Mouse (Mus musculus) lung, embryonic 16.5 days (tissue): ENCODE data around the gene Ndufb7. TPM values are rescaled to one million over a fixed set of nuclear protein-coding genes. Genes with fewer than 3 reads are reported as not detected.

Source experiments
- ATAC-seq: fragments of 200-750 bp; cut with Nextera tagmentation; 2 replicates; pipeline ENCODE4 v1.8.0; 2017; ENCODE audit warnings: low read depth, mild to moderate bottlenecking, moderate library complexity
- H3K27ac ChIP-seq: fragments of 300-500 bp; sonication (generic); 2 replicates; pipeline ENCODE4 v1.5.1; 2014; ENCODE audit warnings: mild to moderate bottlenecking, control low read depth, low read length
- H3K27me3 ChIP-seq: fragments of 300-500 bp; sonication (generic); 2 replicates; pipeline ENCODE4 v1.6.1; 2014; ENCODE audit warnings: low read depth, low read length, mixed read lengths; ENCODE audit not compliant: control insufficient read depth, insufficient read depth
- H3K36me3 ChIP-seq: fragments of 300-500 bp; sonication (generic); 2 replicates; pipeline ENCODE4 v1.6.1; 2014; ENCODE audit warnings: low read length; ENCODE audit not compliant: control insufficient read depth, insufficient read depth
- H3K4me1 ChIP-seq: fragments of 300-500 bp; sonication (generic); replicated peaks from 2 replicates; pipeline ENCODE4 v1.6.1; 2014; ENCODE audit warnings: low read length, mixed read lengths; ENCODE audit not compliant: control insufficient read depth, insufficient read depth
- H3K4me2 ChIP-seq: fragments of 300-500 bp; sonication (generic); 2 replicates; pipeline ENCODE4 v1.6.1; 2014; ENCODE audit warnings: low read depth, low read length, control low read depth
- H3K4me3 ChIP-seq: fragments of 300-500 bp; sonication (generic); 2 replicates; pipeline ENCODE4 v1.5.1; 2014; ENCODE audit warnings: mild to moderate bottlenecking, low read length, control low read depth
- H3K9ac ChIP-seq: fragments of 300-500 bp; sonication (generic); 2 replicates; pipeline ENCODE4 v1.6.1; 2014; ENCODE audit warnings: low read length, control low read depth
- H3K9me3 ChIP-seq: fragments of 300-500 bp; sonication (generic); 2 replicates; pipeline ENCODE4 v1.6.1; 2016; ENCODE audit warnings: low read length; ENCODE audit not compliant: control insufficient read depth
- WGBS: fragments of 180-500 bp; shearing (Covaris S2); extraction: QIAGEN DNeasy Blood & Tissue Kit; methylation state at CpG from one replicate; pipeline ENCODE4 v1.1.7; 2014; 5-methylcytosine and 5-hydroxymethylcytosine counted together
- polyA plus RNA-seq: library from polyadenylated mRNA; unstranded; fragments of >200 nt; fragmentation: Nextera tagmentation; extraction: Ambion mirVana; gene quantifications from 2 replicates; pipeline ENCODE4 v1.2.1, GENCODE M21; 2015

The Ndufb7 gene
- polyA plus RNA-seq, 1 experiment from 2014 or later, result 350 TPM

DNA sequence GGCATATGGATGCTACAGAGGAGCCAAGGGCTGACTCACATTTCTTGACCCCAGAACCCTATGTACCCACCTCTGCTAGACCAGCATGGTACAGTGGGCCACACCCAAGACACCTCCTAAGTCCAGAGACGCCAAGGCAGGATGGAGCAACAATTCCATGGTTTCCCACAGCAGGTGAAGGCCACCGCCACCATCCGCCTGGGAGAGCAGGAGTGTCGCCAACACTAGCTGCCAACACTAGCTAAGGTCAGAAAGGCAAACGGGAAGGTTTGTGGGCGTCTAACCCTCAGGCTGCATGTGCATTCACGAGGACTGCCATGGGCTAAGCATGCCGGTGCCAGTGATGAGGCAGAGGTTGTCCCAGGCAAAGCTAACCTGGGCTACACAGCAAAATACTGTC lies 15.8 kb downstream of the Ndufb7 start:
- 73% methylated on average over 8 of the region's 8 CpGs for WGBS
- H3K4me1 ChIP-seq, result peaks cover 21% of the 10 kb centered on the region
- ATAC-seq, result no peak

DNA sequence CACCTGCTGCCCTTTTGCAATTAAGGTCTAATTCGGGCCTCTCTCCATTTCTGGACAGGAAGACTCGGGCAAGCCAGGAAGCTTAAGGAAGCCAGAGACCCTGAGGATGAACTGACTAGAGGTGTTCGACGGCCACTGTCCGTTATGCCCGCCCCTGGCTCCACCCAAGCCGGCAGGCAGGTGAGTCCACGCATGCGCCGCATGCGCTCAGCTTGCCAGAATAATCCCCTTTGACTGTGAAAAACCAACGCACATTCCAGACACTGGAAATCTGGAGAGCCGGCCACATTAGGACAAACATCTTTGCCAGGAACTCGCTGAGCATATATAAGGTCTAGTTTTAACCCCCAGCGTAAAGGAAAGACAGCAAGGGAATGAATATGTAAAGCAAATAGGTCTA lies 16.8 kb downstream of the Ndufb7 start:
- ATAC-seq, result no peak
- Histone ChIP-seq H3K9me3 (no peaks in the 10 kb centered on the region), H3K36me3 (peaks cover 5% of the 10 kb centered on the region), H3K27ac (no peak overlapping the region), H3K4me1 (peaks cover 14% of the 10 kb centered on the region), H3K9ac (no peak overlapping the region), H3K4me3 (no peak overlapping the region), H3K27me3 (no peaks in the 10 kb centered on the region), H3K4me2 (no peak overlapping the region)
- WGBS, result 72% methylated on average over 15 of the region's 15 CpGs

More for the DNA sequence above, 15.8 kb downstream of the Ndufb7 start:
- H3K9me3 ChIP-seq, result no peaks in the 10 kb centered on the region
- no peak overlapping the region for H3K4me2 ChIP-seq
- peaks cover 5% of the 10 kb centered on the region for H3K36me3 ChIP-seq
- H3K27ac ChIP-seq, result no peak overlapping the region
- no peak overlapping the region for H3K9ac ChIP-seq
- H3K4me3 ChIP-seq, result no peak overlapping the region
- no peaks in the 10 kb centered on the region for H3K27me3 ChIP-seq

DNA sequence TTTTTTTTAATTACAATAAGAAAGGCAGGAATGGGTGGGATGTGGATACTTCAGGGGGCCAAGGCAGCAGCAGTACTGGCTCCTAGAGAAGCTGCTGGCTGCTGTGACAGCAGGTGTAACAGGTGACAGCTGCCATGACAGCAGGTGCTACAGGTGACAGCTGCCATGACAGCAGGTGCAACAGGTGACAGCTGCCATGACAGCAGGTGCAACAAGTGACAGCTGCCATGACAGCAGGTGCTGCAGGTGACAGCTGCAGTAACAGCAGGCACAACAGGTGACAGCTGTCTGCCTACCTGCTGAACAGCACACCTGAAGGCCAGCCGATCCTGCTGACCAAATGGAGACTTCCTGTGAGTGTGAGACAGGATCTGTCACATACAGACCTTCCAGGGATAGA lies 18.3 kb downstream of the Ndufb7 start:
- Histone ChIP-seq H3K9ac (no peak overlapping the region), H3K27me3 (no peaks in the 10 kb centered on the region), H3K4me2 (no peak overlapping the region), H3K36me3 (peaks cover 5% of the 10 kb centered on the region), H3K4me1 (peaks cover 3% of the 10 kb centered on the region; the same call in 1 of the 2 replicates), H3K9me3 (no peaks in the 10 kb centered on the region), H3K27ac (no peak overlapping the region), H3K4me3 (no peak overlapping the region)
- 85% methylated on average over 1 of the region's 1 CpGs for WGBS
- no peak for ATAC-seq

- WGBS, result 81% methylated on average over 3 of the region's 3 CpGs
- no peak overlapping the region for H3K4me3 ChIP-seq
- H3K9me3 ChIP-seq, result no peaks in the 10 kb centered on the region
- H3K4me2 ChIP-seq, result no peak overlapping the region
- H3K9ac ChIP-seq, result no peak overlapping the region
- peaks cover 3% of the 10 kb centered on the region; the same call in 1 of the 2 replicates for H3K4me1 ChIP-seq
- H3K27me3 ChIP-seq, result no peaks in the 10 kb centered on the region
- ATAC-seq, result no peak
- peaks cover 5% of the 10 kb centered on the region for H3K36me3 ChIP-seq
- no peak overlapping the region for H3K27ac ChIP-seq
Observed at GRCm38 (mm10) chr8:83585333-83585732, 18.9 kb downstream of the Ndufb7 start.

- Histone ChIP-seq H3K9me3 (no peaks in the 10 kb centered on the region), H3K4me1 (peaks cover 7% of the 10 kb centered on the region), H3K9ac (no peak overlapping the region), H3K4me2 (no peak overlapping the region), H3K36me3 (peaks cover 5% of the 10 kb centered on the region; the same call in 1 of the 2 replicates), H3K27ac (no peak overlapping the region), H3K27me3 (no peaks in the 10 kb centered on the region), H3K4me3 (no peak overlapping the region)
- 52% methylated on average over 6 of the region's 6 CpGs for WGBS
- no peak for ATAC-seq
Observed at GRCm38 (mm10) chr8:83587644-83588043, 21.2 kb downstream of the Ndufb7 start.

DNA sequence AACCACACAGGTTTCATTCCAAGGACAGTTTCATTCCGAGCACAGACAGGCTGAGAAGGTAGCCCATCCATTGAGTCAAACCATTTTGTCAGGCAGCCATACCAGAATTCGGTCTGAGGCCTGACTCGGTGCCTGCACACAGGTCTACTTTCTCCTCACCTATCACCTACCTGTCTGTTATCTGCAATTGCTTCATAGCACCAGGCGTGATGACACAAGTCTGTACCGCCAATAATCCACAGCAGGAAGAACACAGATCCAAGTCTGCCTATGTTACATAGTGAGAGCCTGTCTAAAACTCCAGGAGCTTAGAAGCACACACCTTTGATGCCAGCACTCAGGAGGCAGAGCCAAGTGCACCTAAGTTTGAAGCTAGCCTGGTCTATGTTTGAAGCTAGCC lies 22.4 kb downstream of the Ndufb7 start:
- Histone ChIP-seq H3K4me1 (peaks cover 11% of the 10 kb centered on the region), H3K27ac (no peak overlapping the region), H3K36me3 (peaks cover 2% of the 10 kb centered on the region; the same call in 1 of the 2 replicates), H3K27me3 (no peaks in the 10 kb centered on the region), H3K4me3 (no peak overlapping the region), H3K4me2 (no peak overlapping the region), H3K9me3 (no peaks in the 10 kb centered on the region), H3K9ac (no peak overlapping the region)
- no peak for ATAC-seq
- WGBS, result 89% methylated on average over 5 of the region's 5 CpGs

- ATAC-seq, result no peak
- no peak overlapping the region for H3K4me2 ChIP-seq
- H3K36me3 ChIP-seq, result no peaks in the 10 kb centered on the region
- H3K27me3 ChIP-seq, result no peaks in the 10 kb centered on the region
- H3K4me3 ChIP-seq, result no peak overlapping the region
- 76% methylated on average over 7 of the region's 7 CpGs for WGBS
- no peak overlapping the region for H3K27ac ChIP-seq
- H3K4me1 ChIP-seq, result peaks cover 11% of the 10 kb centered on the region
- no peak overlapping the region for H3K9ac ChIP-seq
- H3K9me3 ChIP-seq, result no peaks in the 10 kb centered on the region
Observed at GRCm38 (mm10) chr8:83590488-83591023, 24.1 kb downstream of the Ndufb7 start.

- ATAC-seq, result no peak
- 48% methylated on average over 3 of the region's 3 CpGs for WGBS
- H3K27ac ChIP-seq, result no peak overlapping the region
- peak overlapping the region; percentile 85 for H3K4me3 ChIP-seq
- peaks cover 11% of the 10 kb centered on the region for H3K4me1 ChIP-seq
- H3K36me3 ChIP-seq, result no peaks in the 10 kb centered on the region
- H3K9me3 ChIP-seq, result no peaks in the 10 kb centered on the region
- H3K4me2 ChIP-seq, result peak overlapping the region; percentile 89
- peak overlapping the region; percentile 45 for H3K9ac ChIP-seq
- no peaks in the 10 kb centered on the region for H3K27me3 ChIP-seq
Observed at GRCm38 (mm10) chr8:83592682-83593081, 26.2 kb downstream of the Ndufb7 start.

DNA sequence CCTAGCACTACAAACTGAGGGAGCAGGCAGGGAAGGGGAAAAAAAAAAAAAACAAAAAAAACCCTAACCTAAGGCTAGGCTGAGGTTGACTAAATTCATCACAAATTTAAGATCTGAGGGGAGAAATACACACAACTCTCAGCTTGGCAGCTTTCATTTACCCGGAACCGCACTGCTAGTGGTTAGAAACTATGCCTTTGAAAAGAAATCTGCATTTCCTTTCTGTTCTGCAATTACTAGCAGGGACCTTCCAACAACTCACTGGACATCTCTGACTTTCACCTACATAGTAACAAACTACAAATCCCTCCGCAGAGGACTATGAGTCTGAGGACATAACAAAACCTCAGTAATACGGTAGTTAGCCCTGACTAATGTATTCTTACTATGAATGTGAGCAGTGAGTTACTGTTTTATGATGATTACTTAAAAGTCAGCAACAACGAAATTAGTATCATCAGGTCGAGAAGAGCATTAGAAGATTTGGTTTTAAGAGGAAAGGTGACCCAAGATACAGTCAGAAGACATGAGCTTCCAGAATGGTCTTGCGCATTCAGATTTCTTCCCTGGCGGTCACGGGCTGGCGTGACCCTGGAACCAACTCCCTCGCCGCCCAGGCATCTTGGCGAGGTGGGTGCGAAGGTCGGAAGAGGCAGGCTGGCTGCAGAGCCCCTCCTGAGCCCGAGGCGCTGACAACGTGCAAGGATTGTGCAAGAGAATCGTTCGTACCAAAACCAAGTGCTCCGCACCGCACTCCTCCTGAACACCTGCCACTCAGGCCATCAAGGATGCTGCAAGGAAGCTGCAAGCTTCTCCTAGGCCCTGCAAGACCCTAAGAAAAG lies 27.1 kb downstream of the Ndufb7 start:
- Histone ChIP-seq H3K4me3 (peak overlapping the region; percentile 85), H3K4me1 (peaks cover 11% of the 10 kb centered on the region), H3K27me3 (no peaks in the 10 kb centered on the region), H3K9me3 (no peaks in the 10 kb centered on the region), H3K9ac (peak overlapping the region; percentile 91), H3K4me2 (peak overlapping the region; percentile 89), H3K27ac (peak overlapping the region; percentile 83), H3K36me3 (no peaks in the 10 kb centered on the region)
- 4% methylated on average over 22 of the region's 22 CpGs for WGBS
- ATAC-seq, result no peak
